Mouse (Mus musculus): ENCODE results near the gene Fmod. TPM values are rescaled to one million over a fixed set of nuclear protein-coding genes. Genes with fewer than 3 reads are reported as not detected.

The Fmod gene
- polyA plus RNA-seq, 1 experiment from 2014 or later = 16.0 TPM

DNA sequence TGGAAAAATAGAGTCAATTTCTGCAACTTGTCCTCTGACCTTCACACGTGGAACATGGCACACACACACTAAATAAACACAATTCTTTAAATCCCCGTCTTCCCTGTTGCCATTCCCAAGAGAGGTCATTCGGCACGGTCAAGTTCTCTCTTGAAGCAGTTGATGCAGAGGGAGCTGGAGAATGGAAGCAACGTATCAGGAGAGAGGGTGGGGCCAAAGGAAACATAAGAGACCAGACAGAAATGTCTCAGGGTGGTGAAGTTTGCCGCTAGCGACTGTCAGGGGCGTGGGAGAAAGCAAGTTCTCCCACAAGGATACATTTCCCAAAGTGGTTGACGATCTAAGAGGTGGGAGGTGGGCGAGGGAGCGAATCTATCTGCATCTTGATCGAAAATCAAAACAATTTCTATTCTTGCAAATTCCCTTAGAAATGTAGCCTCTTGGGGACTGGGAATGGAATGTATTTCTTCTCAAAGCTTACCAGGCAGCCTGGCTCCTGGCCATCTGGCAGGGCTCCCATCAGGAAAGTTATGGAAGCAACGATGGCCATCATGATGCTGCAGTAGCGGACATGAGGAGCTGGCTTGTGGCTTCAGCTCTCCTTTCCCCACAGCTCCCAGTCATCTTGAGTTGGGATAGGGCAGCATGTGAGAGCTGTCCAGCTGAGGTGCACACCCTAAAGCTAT is 8.8 kb upstream of the Fmod start:
- DNase-seq (ENCODE audit: low spot score) (no peak), ATAC-seq (ENCODE audit: insufficient read depth, low FRiP score, low TSS enrichment) (no peak)
- Histone ChIP-seq H3K9ac (ENCODE audit: low read length) (no peak overlapping the region), H3K4me2 (ENCODE audit: low read depth) (no peak overlapping the region), H3K9me3 (ENCODE audit: control insufficient read depth, low read length) (no peaks in the 10 kb centered on the region), H3K36me3 (ENCODE audit: control insufficient read depth, insufficient read depth, low read length) (no peaks in the 10 kb centered on the region), H3K4me1 (ENCODE audit: control insufficient read depth, insufficient read depth, low read length) (no peaks in the 10 kb centered on the region; the same call in 1 of the 2 replicates), H3K4me3 (ENCODE audit: low read depth, low read length) (no peak overlapping the region), H3K27me3 (ENCODE audit: control insufficient read depth, insufficient read depth, low read length) (no peaks in the 10 kb centered on the region), H3K27ac (ENCODE audit: low read depth, low read length) (no peak overlapping the region)
- 87% methylated on average over 14 of the region's 14 CpGs for WGBS

DNA sequence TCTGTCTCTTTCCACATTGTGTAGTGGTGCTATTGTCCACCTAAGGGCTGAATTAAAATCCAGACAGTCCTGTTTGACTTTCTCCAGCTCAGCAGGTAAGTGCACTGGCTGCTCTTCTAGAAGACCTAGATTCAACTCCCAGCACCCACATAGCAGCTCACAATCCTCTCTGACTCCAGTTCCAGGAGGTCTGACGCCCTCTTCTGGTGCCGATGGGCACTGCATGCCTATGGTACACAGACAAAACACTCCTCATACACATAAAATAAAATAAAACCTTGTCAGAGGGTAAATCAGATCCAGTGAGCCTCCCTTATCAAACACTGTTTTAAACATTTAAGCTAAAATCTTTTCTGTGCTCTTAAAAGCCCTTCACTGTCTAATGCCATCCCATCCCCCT is 562 bp upstream of the Fmod start:
- Histone ChIP-seq H3K27me3 (ENCODE audit: control insufficient read depth, insufficient read depth, low read length) (no peaks in the 10 kb centered on the region), H3K27ac (ENCODE audit: low read depth, low read length) (no peak overlapping the region), H3K4me1 (ENCODE audit: control insufficient read depth, insufficient read depth, low read length) (no peaks in the 10 kb centered on the region), H3K9ac (ENCODE audit: low read length) (no peak overlapping the region), H3K4me3 (ENCODE audit: low read depth, low read length) (no peak overlapping the region), H3K9me3 (ENCODE audit: control insufficient read depth, low read length) (no peaks in the 10 kb centered on the region), H3K4me2 (ENCODE audit: low read depth) (no peak overlapping the region), H3K36me3 (ENCODE audit: control insufficient read depth, insufficient read depth, low read length) (no peaks in the 10 kb centered on the region)
- ATAC-seq (ENCODE audit: insufficient read depth, low FRiP score, low TSS enrichment) = no peak
- whole genome bisulfite sequencing = 55% methylated on average over 2 of the region's 2 CpGs
- DNase-seq (ENCODE audit: low spot score) = no peak

DNA sequence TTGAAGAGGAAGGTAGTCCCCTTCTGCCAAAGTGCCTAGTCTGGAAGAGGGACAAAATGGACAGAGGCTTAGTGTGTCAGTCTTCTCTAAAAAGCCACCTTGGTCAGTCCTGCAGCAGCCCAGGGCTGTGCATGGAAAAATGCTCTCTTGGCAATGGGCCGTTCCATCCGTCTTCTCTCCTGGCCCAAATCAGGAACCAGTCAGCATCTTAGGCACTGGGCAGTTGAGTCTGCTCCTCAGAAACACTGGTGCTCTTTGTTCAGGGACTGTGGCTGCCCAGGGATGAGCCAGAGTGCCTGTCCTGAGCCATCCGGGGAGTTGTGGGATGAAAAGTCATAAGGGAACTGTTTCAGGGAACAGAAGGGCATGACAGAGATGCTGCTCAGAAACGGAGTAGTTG is 1.3 kb downstream of the Fmod start:
- 74% methylated on average over 4 of the region's 4 CpGs for WGBS
- H3K9me3 ChIP-seq (ENCODE audit: control insufficient read depth, low read length) = no peaks in the 10 kb centered on the region
- H3K27me3 ChIP-seq (ENCODE audit: control insufficient read depth, insufficient read depth, low read length) = no peaks in the 10 kb centered on the region
- ATAC-seq (ENCODE audit: insufficient read depth, low FRiP score, low TSS enrichment) = no peak
- DNase-seq (ENCODE audit: low spot score) = no peak
- 0 out of 2 replicates have a peak, but pooled peaks cover 3% of the 10 kb centered on the region for H3K4me1 ChIP-seq (ENCODE audit: control insufficient read depth, insufficient read depth, low read length)
- no peaks in the 10 kb centered on the region for H3K36me3 ChIP-seq (ENCODE audit: control insufficient read depth, insufficient read depth, low read length)
- no peak overlapping the region for H3K27ac ChIP-seq (ENCODE audit: low read depth, low read length)
- no peak overlapping the region for H3K4me3 ChIP-seq (ENCODE audit: low read depth, low read length)
- no peak overlapping the region for H3K9ac ChIP-seq (ENCODE audit: low read length)
- no peak overlapping the region for H3K4me2 ChIP-seq (ENCODE audit: low read depth)

DNA sequence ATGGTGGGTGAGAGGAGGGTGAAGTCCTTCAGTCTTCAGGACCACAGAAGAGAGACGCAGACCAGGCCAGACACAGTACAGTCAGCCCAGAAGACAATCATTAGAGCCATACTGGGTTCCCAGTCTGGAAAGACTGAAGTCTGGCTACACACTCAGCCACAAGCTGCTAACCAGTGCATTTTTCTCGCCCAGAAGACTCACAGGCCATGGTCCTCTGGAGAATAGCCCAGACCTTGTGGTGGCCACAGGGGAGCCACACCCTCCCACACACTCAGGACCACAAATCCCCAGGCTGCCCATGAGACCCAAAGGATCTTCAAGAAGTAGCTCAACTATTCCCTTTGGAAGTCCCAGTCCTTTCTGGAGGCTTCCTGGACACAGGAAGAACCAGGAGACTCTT is 2.3 kb downstream of the Fmod start:
- H3K27me3 ChIP-seq (ENCODE audit: control insufficient read depth, insufficient read depth, low read length) = no peaks in the 10 kb centered on the region
- DNase-seq (ENCODE audit: low spot score) (no peak), ATAC-seq (ENCODE audit: insufficient read depth, low FRiP score, low TSS enrichment) (no peak)
- H3K4me1 ChIP-seq (ENCODE audit: control insufficient read depth, insufficient read depth, low read length) = 0 out of 2 replicates have a peak, but pooled peaks cover 3% of the 10 kb centered on the region
- H3K4me2 ChIP-seq (ENCODE audit: low read depth) = no peak overlapping the region
- H3K9ac ChIP-seq (ENCODE audit: low read length) = no peak overlapping the region
- H3K4me3 ChIP-seq (ENCODE audit: low read depth, low read length) = no peak overlapping the region
- no peaks in the 10 kb centered on the region for H3K36me3 ChIP-seq (ENCODE audit: control insufficient read depth, insufficient read depth, low read length)
- no peak overlapping the region for H3K27ac ChIP-seq (ENCODE audit: low read depth, low read length)
- 89% methylated on average over 2 of the region's 2 CpGs for WGBS
- no peaks in the 10 kb centered on the region for H3K9me3 ChIP-seq (ENCODE audit: control insufficient read depth, low read length)

DNA sequence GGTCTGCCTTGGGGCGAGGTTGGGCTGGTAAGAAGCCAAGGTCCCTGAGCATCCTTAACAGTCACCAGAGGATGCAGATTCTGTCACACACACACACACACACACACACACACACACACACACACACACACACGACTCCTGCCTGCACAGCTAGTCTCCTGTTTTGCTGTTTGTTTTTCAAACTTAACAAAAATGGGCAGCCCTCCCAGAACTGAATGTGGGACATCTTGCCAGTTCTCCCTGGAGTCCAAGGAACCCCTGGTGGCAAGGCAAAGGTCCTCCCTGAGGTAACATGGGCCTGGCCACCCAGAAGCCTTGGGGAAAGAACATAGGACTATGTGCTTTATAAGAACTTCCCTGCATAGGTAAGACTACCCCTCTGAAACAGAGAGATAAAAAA is 4.8 kb downstream of the Fmod start:
- WGBS = 53% methylated on average over 2 of the region's 2 CpGs
- Histone ChIP-seq H3K9ac (ENCODE audit: low read length) (no peak overlapping the region), H3K4me1 (ENCODE audit: control insufficient read depth, insufficient read depth, low read length) (0 out of 2 replicates have a peak, but pooled peaks cover 6% of the 10 kb centered on the region), H3K9me3 (ENCODE audit: control insufficient read depth, low read length) (no peaks in the 10 kb centered on the region), H3K27ac (ENCODE audit: low read depth, low read length) (no peak overlapping the region), H3K4me2 (ENCODE audit: low read depth) (no peak overlapping the region), H3K36me3 (ENCODE audit: control insufficient read depth, insufficient read depth, low read length) (no peaks in the 10 kb centered on the region), H3K27me3 (ENCODE audit: control insufficient read depth, insufficient read depth, low read length) (no peaks in the 10 kb centered on the region), H3K4me3 (ENCODE audit: low read depth, low read length) (no peak overlapping the region)
- ATAC-seq (ENCODE audit: insufficient read depth, low FRiP score, low TSS enrichment) (no peak), DNase-seq (ENCODE audit: low spot score) (no peak)

DNA sequence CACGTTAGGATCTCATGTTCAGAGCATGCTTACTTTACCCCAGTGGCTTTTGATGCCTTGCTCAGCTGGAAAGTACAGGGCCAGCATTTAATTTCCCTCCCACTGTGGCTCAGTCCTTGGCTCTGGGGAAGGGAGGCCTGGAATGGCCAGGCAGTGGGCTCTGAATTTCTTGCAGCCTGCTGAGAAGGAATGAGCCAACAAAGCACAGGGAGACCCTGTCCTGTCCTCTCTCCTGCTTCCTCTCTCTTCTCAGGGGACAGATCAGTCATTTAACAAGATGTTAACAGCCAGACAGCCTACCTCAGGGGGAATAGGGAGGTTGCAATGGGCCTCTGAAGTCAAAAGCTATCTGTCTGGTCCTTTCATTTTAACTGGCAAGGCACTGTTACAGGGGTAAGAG is 5.3 kb downstream of the Fmod start:
- H3K9me3 ChIP-seq (ENCODE audit: control insufficient read depth, low read length) = no peaks in the 10 kb centered on the region
- DNase-seq (ENCODE audit: low spot score) (no peak), ATAC-seq (ENCODE audit: insufficient read depth, low FRiP score, low TSS enrichment) (no peak)
- WGBS = 11% methylated on average over 1 of the region's 1 CpGs
- H3K36me3 ChIP-seq (ENCODE audit: control insufficient read depth, insufficient read depth, low read length) = no peaks in the 10 kb centered on the region
- H3K9ac ChIP-seq (ENCODE audit: low read length) = no peak overlapping the region
- H3K27me3 ChIP-seq (ENCODE audit: control insufficient read depth, insufficient read depth, low read length) = no peaks in the 10 kb centered on the region
- 0 out of 2 replicates have a peak, but pooled peaks cover 6% of the 10 kb centered on the region for H3K4me1 ChIP-seq (ENCODE audit: control insufficient read depth, insufficient read depth, low read length)
- H3K27ac ChIP-seq (ENCODE audit: low read depth, low read length) = no peak overlapping the region
- H3K4me3 ChIP-seq (ENCODE audit: low read depth, low read length) = no peak overlapping the region
- no peak overlapping the region for H3K4me2 ChIP-seq (ENCODE audit: low read depth)

DNA sequence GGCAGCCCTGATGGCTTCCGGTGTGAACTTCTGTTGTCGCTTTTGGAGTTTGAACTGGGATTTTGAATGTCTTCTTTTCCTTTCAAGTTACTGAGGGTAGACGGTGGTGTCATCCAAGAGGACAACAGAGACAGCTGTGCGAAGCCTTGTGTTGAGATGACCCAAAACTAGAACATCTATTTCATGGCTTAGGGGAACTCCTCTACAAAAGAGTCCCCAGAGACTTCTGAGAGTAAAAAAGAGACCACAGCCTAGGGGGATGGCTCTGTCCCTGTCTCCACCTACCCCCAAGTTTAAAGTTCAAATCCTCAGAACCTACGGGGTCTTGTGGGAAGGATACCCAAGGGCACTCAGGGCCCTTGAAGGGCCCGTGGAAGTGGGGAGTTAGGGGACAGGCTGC is 7.8 kb downstream of the Fmod start:
- Histone ChIP-seq H3K36me3 (ENCODE audit: control insufficient read depth, insufficient read depth, low read length) (no peaks in the 10 kb centered on the region), H3K27me3 (ENCODE audit: control insufficient read depth, insufficient read depth, low read length) (no peaks in the 10 kb centered on the region), H3K4me1 (ENCODE audit: control insufficient read depth, insufficient read depth, low read length) (0 out of 2 replicates have a peak, but pooled peaks cover 6% of the 10 kb centered on the region), H3K4me3 (ENCODE audit: low read depth, low read length) (no peak overlapping the region), H3K4me2 (ENCODE audit: low read depth) (no peak overlapping the region), H3K9ac (ENCODE audit: low read length) (no peak overlapping the region), H3K27ac (ENCODE audit: low read depth, low read length) (no peak overlapping the region), H3K9me3 (ENCODE audit: control insufficient read depth, low read length) (no peaks in the 10 kb centered on the region)
- no peak for DNase-seq (ENCODE audit: low spot score)
- no peak for ATAC-seq (ENCODE audit: insufficient read depth, low FRiP score, low TSS enrichment)
- 89% methylated on average over 6 of the region's 6 CpGs for WGBS

DNA sequence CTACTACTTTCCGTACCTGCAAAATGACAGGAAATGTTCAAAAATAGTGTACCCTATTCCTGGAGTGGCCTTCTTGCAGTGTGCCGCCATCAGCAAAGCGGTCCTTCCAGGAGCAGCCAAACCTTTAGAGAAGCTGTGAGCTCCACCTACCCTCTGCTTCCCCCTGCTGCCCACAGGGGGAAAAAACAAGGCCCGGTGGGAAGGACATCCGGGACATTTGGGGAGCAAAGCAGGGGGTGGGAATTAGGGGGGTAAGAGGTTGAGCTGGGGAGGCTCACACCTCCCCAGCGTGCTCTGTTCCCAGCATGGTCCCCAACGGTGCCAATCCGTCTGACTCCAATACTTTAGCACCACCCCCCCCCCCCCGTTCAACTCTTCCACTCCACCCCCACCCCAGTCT is 8.9 kb downstream of the Fmod start:
- H3K27me3 ChIP-seq (ENCODE audit: control insufficient read depth, insufficient read depth, low read length) = no peaks in the 10 kb centered on the region
- H3K4me3 ChIP-seq (ENCODE audit: low read depth, low read length) = no peak overlapping the region
- ATAC-seq (ENCODE audit: insufficient read depth, low FRiP score, low TSS enrichment) (peak; percentile 66; the same call in 1 of the 2 replicates), DNase-seq (ENCODE audit: low spot score) (peak; percentile 86)
- H3K9me3 ChIP-seq (ENCODE audit: control insufficient read depth, low read length) = no peaks in the 10 kb centered on the region
- WGBS = 6% methylated on average over 9 of the region's 9 CpGs
- H3K4me1 ChIP-seq (ENCODE audit: control insufficient read depth, insufficient read depth, low read length) = 0 out of 2 replicates have a peak, but pooled peaks cover 6% of the 10 kb centered on the region
- no peak overlapping the region for H3K9ac ChIP-seq (ENCODE audit: low read length)
- H3K36me3 ChIP-seq (ENCODE audit: control insufficient read depth, insufficient read depth, low read length) = no peaks in the 10 kb centered on the region
- no peak overlapping the region for H3K27ac ChIP-seq (ENCODE audit: low read depth, low read length)
- H3K4me2 ChIP-seq (ENCODE audit: low read depth) = peak overlapping the region; percentile 34

DNA sequence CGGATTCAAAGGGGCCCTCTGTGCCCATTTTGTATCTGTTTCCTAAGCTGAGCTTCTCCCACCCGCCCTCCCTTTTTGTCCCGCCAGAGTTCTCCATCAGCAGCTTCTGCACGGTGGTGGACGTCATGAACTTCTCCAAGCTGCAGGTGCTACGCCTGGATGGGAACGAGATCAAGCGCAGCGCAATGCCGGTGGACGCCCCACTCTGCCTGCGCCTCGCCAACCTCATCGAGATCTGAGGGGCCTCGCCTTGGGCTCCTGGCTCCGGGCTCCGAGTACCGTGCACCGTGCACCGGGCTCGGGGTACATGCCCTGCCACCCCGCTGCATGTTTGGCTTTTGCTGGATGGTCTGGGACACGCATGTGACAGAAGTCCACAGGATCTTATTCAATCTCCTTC is 9.3 kb downstream of the Fmod start:
- H3K4me2 ChIP-seq (ENCODE audit: low read depth) = peak overlapping the region; percentile 34
- H3K4me3 ChIP-seq (ENCODE audit: low read depth, low read length) = no peak overlapping the region
- H3K27me3 ChIP-seq (ENCODE audit: control insufficient read depth, insufficient read depth, low read length) = no peaks in the 10 kb centered on the region
- no peak for DNase-seq (ENCODE audit: low spot score)
- 0 out of 2 replicates have a peak, but pooled peaks cover 6% of the 10 kb centered on the region for H3K4me1 ChIP-seq (ENCODE audit: control insufficient read depth, insufficient read depth, low read length)
- H3K9me3 ChIP-seq (ENCODE audit: control insufficient read depth, low read length) = no peaks in the 10 kb centered on the region
- no peak overlapping the region for H3K27ac ChIP-seq (ENCODE audit: low read depth, low read length)
- H3K9ac ChIP-seq (ENCODE audit: low read length) = no peak overlapping the region; the same call in 1 of the 2 replicates
- peak; percentile 39; the same call in 1 of the 2 replicates for ATAC-seq (ENCODE audit: insufficient read depth, low FRiP score, low TSS enrichment)
- H3K36me3 ChIP-seq (ENCODE audit: control insufficient read depth, insufficient read depth, low read length) = no peaks in the 10 kb centered on the region
- WGBS = 30% methylated on average over 23 of the region's 23 CpGs
